In genomic region chr14:22922571-22922970, GRCm38 (mm10) we compare ENCODE assay signal across 15 mouse cellular contexts.
DNase-seq lines count a peak whose midpoint lies in the region; ATAC-seq and TF ChIP-seq lines count a peak whose summit lies in the region.
"Had no signal": no experiment of that assay in that cellular context is flagged by ENCODE, and none has a peak within 500 bp of the region (broad histone marks: within the 10 kb centered on the region; RNA-seq: fewer than 3 reads in every experiment).

No protein-coding gene starts in this region.

- no peaks in the 10 kb centered on the region for H3K27me3 ChIP-seq in midbrain, embryonic 14.5 days (ENCODE audit: control insufficient read depth, insufficient read depth, low read length)
- H3K27me3 ChIP-seq in midbrain, postnatal 0 days (ENCODE audit: insufficient read depth, low read length) = no peaks in the 10 kb centered on the region
- H3K27me3 ChIP-seq in limb, embryonic 10.5 days (ENCODE audit: low read depth, poor library complexity, severe bottlenecking) = no peaks in the 10 kb centered on the region
- H3K27me3 ChIP-seq: heart, embryonic 12.5 days; liver, embryonic 12.5 days had no signal

- DNase-seq in heart, adult 11 months = peak; percentile 78
- DNase-seq in heart, postnatal 14 days = no peak
- DNase-seq in midbrain, embryonic 14.5 days = no peak
- no peak for DNase-seq in midbrain, postnatal 0 days (ENCODE audit: low spot score)
- no peak for DNase-seq in limb, embryonic 10.5 days (ENCODE audit: low spot score)
- DNase-seq in adrenal gland, adult 18-20 months (ENCODE audit: low spot score in 2 of 2) = no peak
- no peak for DNase-seq in liver
- DNase-seq: cerebellum, adult 9-10 months; kidney, adult 8-10 months; kidney, postnatal 36 days; layer of hippocampus, adult 9-11 months; right cerebral cortex, postnatal 4 days had no signal

- H3K27ac ChIP-seq in midbrain, embryonic 14.5 days (replicated peaks; ENCODE audit: low read depth, low read length) = no peak overlapping the region
- H3K27ac ChIP-seq in midbrain, postnatal 0 days (ENCODE audit: low read depth, low read length) = no peak overlapping the region
- peak overlapping the region; percentile 4; the same call in 1 of the 2 replicates for H3K27ac ChIP-seq in limb, embryonic 10.5 days
- H3K27ac ChIP-seq: hindbrain, postnatal 0 days; liver, embryonic 12.5 days had no signal

- no peaks in the 10 kb centered on the region for H3K36me3 ChIP-seq in midbrain, embryonic 14.5 days (ENCODE audit: control insufficient read depth, insufficient read depth, low read length)
- H3K36me3 ChIP-seq in midbrain, postnatal 0 days (ENCODE audit: insufficient read depth, low read length) = no peaks in the 10 kb centered on the region
- H3K36me3 ChIP-seq in limb, embryonic 10.5 days = no peaks in the 10 kb centered on the region
- H3K36me3 ChIP-seq: heart, embryonic 12.5 days; liver, embryonic 12.5 days had no signal

- TF ChIP-seq CTCF in midbrain, postnatal 0 days (IDR thresholded peaks at IDR 0.05) = no peak

- no peak overlapping the region for H3K4me3 ChIP-seq in midbrain, embryonic 14.5 days (replicated peaks; ENCODE audit: low read depth, low read length)
- H3K4me3 ChIP-seq in midbrain, postnatal 0 days (ENCODE audit: low read depth, low read length) = no peak overlapping the region
- H3K4me3 ChIP-seq in limb, embryonic 10.5 days = no peak overlapping the region
- H3K4me3 ChIP-seq: heart, embryonic 12.5 days; liver, embryonic 12.5 days had no signal

- WGBS in midbrain, embryonic 14.5 days = 90% methylated on average over 4 of the region's 4 CpGs
- WGBS in midbrain, postnatal 0 days = 88% methylated on average over 4 of the region's 4 CpGs
- WGBS in limb, embryonic 10.5 days = 74% methylated on average over 4 of the region's 4 CpGs

- no peaks in the 10 kb centered on the region for H3K4me1 ChIP-seq in midbrain, embryonic 14.5 days (ENCODE audit: control insufficient read depth, insufficient read depth, low read length)
- no peaks in the 10 kb centered on the region for H3K4me1 ChIP-seq in midbrain, postnatal 0 days (ENCODE audit: insufficient read depth, low read length)
- H3K4me1 ChIP-seq in limb, embryonic 10.5 days = peaks cover 9% of the 10 kb centered on the region
- H3K4me1 ChIP-seq: heart, embryonic 12.5 days; liver, embryonic 12.5 days had no signal

- H3K4me2 ChIP-seq in midbrain, embryonic 14.5 days (ENCODE audit: low read length) = no peak overlapping the region
- H3K4me2 ChIP-seq in midbrain, postnatal 0 days (ENCODE audit: low read depth, low read length, poor library complexity, severe bottlenecking) = no peak overlapping the region
- H3K4me2 ChIP-seq: heart, embryonic 12.5 days; liver, embryonic 12.5 days had no signal

- ATAC-seq in midbrain, embryonic 14.5 days (ENCODE audit: low FRiP score, low TSS enrichment) = 0 out of 2 replicates have a peak, but pooled peaks have one; percentile 27
- ATAC-seq in midbrain, postnatal 0 days (ENCODE audit: low FRiP score) = no peak
- ATAC-seq: hindbrain, postnatal 0 days; liver, embryonic 12.5 days had no signal

- H3K9ac ChIP-seq in midbrain, embryonic 14.5 days (replicated peaks; ENCODE audit: low read length) = no peak overlapping the region
- no peak overlapping the region for H3K9ac ChIP-seq in midbrain, postnatal 0 days (replicated peaks; ENCODE audit: low read length, poor library complexity, severe bottlenecking)
- H3K9ac ChIP-seq: heart, embryonic 12.5 days; liver, embryonic 12.5 days had no signal

- H3K9me3 ChIP-seq in midbrain, embryonic 14.5 days (ENCODE audit: control insufficient read depth, low read length) = no peaks in the 10 kb centered on the region
- no peaks in the 10 kb centered on the region for H3K9me3 ChIP-seq in midbrain, postnatal 0 days (ENCODE audit: low read length)
- no peaks in the 10 kb centered on the region for H3K9me3 ChIP-seq in limb, embryonic 10.5 days (replicated peaks)
- H3K9me3 ChIP-seq: heart, embryonic 12.5 days; liver, embryonic 12.5 days had no signal

- intact Hi-C loops in heart, postnatal 14 days (cut with DNase I) = no loop called here
